Mouse (Mus musculus) urinary bladder, adult 2 months (tissue): Measurements from ENCODE around the gene Drc7. TPM values are rescaled to one million over a fixed set of nuclear protein-coding genes. Genes with fewer than 3 reads are reported as not detected.

Experiments
- DNase-seq: peaks from one replicate; pipeline ENCODE4 v3.0.0; 2022; ENCODE audit warnings: low spot score
- polyA plus RNA-seq: library from polyadenylated mRNA; depleted of rRNA; stranded (reverse); fragments of >200 nt; gene quantifications from 2 replicates; pipeline ENCODE4 v1.2.3, GENCODE M21; 2012

The Drc7 gene
- polyA plus RNA-seq, 1 experiment = not detected

DNA sequence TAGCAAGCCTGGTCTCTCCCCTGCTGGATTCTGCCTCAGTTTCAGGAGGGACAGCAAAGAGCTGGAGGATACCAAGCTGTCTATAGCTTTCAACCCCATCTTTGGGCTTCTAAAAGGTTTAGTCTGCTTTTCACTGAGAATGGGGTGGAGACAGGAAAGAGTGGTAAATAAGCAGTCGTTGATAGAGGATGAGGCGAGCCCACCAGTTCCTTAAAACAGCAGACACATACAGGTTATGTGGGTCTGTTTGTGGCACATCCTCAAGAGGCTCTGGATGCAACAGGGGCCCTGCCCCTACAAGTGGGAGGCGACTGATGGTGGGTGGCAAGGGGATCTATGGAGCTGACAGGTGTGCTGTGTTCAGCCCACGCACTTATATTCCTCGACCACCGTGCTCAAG is 3.8 kb downstream of the Drc7 start:
- no peak for DNase-seq

DNA sequence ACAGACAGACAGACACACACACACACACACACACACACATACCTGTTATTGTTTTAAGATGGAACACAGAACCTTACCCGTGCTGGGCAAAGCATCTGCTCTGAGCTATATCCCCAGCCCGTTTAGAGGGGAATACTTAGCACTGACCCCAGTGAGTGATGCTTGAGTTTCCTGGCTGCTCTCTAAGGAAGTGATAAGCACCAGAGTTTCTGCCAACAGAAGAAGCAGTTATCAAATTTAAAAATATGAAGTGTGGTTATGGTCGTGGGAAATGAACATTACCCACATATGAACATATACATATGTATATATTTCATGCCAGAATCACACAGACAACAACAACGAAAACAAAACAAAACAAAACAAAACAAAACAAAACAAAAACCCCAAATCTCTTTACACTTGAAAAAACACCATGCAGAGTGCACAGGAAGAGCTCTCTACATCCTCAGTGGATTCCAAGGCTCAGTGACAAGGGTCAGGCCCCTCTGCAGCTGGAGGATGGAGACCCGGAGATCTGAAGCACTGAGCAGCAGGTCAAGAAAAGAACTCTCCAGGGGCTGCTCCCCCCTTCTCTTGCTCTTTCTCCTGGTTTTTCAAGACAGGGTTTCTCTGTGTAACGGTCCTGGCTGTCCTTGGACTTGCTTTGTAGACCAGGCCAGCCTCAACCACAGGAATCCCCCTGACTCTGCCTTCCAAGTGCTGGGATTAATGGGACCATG is 5.1 kb downstream of the Drc7 start:
- DNase-seq = no peak

DNA sequence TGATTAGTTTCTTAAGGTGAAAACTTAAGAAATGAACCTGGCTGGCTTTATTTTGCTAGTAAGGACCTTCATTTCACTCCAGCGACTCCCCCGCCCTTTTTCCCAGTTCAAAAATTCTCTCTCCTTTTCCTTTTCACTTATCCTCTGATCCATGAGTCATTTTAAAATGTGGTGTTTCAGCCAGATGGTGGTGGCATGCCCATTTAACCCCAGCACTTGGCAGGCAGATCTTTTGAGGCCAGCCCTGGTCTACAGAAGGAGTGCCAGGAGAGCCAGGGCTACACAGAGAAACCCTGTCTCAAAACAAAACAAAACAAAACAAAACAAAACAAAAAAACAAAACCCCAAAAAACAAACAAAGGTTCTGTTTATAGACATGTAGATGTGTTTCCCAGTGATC is 9.6 kb downstream of the Drc7 start:
- no peak for DNase-seq

DNA sequence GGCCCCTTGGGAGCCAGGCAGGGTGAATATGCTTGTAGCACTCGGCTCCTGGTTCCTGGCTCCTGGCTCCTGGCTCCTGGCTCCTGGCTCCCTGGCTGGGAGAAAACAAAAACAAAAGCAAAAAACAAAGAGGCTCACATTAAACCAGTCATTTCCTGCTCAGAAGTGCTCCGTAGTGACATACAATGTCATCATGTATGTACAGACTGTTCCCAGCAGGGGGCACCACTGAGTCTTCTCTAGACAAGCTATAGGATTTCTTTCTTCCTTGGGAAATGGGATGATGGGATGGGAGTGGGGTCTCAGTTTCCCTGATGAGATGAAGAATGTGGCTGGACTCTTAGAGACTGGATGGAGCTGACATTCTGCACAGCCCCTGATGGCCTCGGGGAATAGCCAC is 12.7 kb downstream of the Drc7 start:
- DNase-seq = no peak

DNA sequence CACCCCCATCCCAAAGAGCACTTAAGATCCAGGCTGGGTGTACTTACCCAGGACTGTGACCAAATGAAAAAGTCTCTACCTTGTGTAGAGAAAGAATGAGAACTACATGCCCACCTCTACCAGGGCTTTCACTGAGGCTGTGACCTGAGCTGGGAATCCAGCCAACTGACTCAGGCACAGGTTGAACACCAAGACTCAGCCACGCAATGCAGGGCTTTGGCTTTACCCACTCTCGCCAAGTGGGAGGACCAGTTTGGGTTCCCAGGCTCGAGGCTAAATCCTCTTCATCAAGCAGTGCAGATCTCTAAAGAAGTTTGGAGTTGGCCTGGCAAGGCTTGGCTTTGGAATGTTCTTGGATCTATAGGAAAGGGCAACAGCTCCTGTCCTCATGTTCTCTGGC is 20.6 kb downstream of the Drc7 start:
- DNase-seq = no peak

DNA sequence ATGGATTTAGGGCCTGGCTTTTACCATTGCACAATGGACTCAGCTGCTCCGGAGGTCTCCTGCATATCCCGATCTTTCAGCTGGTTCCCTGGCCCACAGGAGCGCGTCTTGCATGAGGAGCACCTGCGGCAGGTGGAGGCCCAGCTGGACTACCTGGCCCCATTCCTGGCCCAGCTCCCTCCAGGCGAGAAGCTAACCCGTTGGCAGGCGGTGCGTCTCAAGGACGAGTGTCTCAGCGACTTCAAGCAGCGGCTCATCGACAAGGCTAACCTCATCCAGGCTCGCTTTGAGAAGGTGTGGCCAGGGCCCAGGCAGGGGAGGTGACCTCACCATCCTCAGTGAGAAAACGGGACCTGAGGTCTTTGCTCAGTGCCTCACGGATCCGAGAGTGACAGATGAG is 21.2 kb downstream of the Drc7 start:
- no peak for DNase-seq

DNA sequence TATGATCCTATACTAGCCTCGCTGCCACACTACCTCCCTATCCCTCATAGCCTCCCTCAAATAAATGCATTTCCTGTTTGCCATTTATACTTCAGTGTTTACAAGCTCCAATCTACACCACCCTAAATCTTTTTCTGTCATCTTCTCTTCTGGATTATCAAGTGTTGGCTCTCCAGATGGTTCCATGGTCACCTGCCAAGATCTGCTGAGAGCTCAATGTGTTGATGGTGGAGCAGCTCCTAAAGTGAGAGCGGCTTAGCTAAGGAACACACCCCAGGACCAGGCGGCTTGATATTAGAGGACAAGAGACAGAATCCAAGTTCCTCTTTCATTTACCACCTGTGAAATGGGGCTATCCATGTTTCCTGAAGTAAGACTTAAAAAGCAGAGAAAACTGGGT is 23.2 kb downstream of the Drc7 start:
- no peak for DNase-seq

DNA sequence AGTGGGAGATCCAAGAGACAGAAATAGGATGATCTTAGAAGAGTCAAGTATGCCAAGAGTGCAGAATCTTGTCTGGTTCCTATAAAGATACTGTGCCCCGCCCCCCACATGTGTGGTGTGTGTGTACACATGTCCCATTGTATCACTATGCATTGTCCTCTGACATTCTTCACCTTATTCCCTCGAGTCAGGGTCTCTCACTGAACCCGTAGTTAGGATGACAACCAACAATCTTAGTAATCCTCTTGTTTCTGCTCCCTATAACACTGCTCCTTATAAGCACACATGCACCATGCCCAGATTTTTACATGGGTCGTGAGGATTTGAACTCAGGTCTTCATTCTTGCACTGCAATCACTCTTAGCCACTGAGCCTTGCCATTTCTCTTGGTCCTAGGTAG is 24.4 kb downstream of the Drc7 start:
- no peak for DNase-seq

DNA sequence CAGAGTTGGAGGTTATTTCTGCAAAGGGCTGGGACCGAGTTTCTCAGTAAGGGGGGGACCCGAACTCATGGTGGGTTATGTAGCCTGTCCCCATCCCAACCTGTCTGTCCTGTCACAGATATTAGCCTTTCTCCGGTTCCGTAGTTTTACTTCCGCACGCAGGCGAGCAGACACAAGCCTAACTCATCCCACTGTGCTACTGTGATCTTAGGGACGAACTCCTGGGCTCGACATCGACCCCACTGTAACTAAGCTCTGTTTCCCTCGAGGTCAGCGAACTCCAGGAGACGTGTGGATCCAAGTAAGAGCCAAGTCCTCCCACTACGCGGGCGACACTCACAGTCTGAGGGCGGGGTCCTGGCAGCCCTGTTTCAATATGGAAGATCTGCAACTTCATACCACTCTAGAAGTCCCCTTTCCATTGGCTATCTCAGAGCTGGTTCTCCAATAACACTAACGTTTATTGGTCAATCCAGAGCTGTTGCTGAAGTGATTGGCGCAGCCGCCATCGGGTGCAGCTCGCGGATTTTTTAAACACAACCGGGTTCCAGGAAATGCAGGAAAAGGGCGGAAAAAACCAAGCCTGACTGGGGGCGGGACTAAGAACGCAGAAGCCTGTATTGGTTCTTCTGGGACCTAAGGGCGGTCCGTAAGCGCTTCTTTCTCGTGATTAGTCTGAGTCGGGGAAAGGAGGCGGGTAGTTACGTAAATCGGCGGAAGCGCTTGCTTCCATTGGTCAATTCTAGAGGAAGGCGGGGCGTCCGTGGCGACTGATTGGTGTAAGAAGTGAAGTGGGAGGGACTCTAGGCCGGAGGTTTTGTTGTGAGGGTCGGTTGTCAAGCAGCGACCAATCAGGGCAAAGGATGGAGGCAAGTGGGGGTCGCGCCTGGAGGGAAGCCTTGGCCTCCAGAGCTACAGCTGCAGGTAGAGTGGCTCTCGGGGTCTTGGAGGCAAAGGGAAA is 25.8 kb downstream of the Drc7 start, which contains the start of gene Katnb1:
Gene Katnb1 (plus strand): TSS at position 806 of the 961 bp plus-strand sequence.
- DNase-seq = peak; percentile 78

DNA sequence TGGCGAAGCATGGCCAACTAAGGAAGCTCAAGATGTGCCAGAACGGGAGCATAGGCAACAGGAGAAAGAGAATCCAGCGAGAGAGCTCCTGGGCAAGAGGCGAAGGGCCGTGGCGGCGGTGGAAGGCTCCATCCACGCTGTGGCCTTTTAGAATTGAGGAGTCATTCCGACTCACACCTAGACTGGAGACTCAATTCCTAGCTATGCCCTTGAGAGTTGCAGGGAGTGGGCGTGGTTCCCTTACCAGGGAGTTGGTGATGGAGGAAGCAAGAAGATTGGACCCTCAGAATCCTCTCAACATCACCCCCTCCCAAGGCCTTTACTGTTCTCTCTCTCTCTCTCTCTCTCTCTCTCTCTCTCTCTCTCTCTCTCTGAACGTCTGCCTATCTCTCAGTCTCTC is 26.7 kb downstream of the Drc7 start:
- DNase-seq = no peak

DNA sequence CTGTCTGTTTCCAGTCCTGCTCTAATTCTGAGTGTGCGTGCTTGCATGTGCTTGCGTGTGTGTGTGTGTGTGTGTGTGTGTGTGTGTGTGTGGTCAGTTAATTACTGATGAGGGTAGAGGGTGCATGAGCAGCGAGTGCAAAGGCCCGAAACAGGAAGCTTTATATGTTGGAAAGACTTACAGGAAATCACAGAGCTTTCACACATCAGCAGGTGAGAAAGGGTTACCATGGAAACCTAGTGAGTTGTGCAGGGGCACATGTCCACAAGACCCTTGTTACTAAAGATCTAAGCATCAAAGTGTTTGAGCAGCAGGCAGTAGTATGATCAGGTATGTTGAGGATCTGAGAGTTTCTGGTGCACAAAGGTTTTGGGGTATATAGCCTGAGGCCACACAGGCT is 29.4 kb downstream of the Drc7 start:
- no peak for DNase-seq

DNA sequence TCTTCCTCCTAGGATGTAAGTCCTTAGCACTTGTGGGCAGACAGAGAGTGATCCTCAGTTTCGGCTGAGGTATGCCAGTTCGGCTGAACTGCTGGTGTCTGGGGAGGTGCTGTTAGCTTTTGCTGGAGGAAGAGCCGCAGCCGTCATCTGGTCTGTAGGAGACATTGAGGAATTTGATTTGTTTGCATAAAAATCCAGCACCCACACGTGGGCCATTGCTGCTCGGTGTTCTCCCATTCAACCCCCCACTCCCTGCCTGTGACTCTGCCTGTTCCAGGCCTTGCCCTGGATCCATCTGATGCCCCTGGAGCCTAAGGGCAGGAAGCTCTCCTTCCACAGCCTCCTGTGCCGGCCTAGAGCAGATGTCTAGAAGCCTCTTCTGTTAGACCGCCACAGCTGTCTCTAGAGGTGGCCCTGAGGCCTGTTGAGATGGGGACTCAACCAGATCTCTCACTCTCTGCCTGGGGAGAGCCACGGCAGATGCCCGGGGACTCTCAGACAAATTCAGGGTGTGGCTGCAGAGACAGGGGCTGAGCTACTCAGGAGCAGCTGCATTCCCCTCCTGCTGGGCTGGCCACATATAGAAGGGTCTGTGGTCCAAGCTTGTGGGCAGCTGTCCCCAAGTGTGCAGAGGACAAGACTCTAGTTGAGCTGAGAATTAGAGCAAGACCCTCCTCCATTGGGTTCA is 30.0 kb downstream of the Drc7 start:
- no peak for DNase-seq

DNA sequence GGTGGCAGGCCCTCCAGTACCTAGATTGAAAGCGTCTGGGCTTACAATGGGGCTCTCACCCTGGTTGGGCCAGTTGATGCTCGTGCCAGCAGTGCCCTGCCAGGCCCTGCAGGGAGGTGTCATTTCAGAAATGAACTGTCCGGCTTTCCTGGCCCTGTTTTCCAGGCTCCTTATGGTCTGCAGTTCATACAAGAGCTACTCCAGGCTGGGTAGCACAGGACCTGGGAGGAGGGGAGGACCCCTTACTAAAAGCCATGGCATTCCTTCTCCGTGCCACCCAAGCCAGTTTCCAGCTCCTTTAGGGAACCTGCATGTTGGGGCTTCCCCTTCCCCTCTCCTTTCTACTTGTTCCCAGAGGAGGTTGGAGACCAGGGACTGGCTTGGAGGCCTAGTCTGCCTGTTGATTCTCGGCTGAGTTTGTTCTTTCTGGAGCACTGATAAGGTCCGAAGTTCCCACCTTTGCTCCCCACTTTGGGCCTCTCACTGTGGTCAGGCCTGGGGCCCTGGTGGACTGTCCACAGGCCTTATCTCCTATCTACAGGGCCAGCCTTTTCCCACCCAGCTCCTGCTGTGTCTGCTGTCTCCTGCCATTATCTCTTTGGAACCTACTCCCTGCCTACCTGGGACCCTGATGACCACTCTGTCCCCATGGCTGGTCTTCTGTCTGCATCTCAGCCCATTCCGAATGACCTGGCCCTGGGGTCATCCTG is 30.7 kb downstream of the Drc7 start:
- no peak for DNase-seq

DNA sequence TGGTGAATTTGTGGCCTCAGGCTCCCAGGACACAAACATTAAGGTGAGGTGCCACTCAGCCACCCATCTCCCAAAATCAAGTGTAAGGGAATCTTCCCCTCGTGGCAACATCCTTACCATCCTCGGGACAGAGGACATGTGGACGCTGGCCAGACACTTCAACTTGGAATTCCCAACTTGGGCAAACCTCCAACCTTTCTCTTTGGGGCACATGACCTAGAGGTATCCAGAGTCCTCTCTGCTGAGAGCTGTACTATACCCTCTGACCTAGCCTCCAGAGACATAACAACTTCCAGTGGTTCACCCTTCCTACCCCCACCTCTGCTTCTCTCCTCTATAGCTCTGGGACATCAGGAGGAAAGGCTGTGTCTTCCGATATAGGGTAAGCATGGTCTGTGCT is 38.7 kb downstream of the Drc7 start:
- no peak for DNase-seq

DNA sequence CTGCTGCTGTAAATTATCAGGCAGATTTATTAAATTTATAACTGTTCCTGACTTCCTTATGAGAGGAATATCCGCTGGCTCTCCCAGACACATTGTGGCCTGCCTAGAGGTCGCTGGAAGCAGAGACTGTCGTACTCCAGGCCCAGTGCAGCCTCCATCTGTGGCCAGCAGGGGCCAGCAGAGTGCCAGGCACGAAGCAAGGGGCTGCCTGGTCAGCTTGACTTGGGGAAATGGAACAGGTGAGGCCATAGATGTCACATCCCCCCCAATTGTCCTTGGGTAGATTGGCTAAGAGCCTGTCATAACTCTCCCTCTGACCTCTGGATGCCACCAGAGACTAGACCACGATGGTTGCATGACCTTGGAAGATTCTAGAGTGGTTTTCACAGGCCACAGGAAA is 44.1 kb downstream of the Drc7 start:
- no peak for DNase-seq

DNA sequence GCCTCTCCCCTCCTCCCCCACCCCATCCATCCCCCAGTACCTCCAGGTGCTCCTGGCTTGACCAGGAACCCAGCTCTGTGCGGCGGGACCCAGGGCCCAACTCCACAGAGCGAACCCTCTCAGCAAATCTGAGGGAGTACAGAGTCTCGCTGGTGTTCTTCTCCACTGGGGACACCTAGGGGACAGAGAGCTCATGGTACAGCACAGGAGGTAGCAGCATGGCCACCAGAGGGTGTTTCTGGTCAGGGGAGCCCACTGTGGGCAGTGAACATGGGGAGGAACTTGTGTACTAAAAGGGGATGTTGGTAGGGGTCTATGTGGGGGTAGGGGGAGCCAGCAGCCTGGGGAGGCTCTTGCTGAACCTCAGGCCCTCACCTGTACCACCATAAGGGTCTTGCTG is 47.1 kb downstream of the Drc7 start:
- DNase-seq = no peak

DNA sequence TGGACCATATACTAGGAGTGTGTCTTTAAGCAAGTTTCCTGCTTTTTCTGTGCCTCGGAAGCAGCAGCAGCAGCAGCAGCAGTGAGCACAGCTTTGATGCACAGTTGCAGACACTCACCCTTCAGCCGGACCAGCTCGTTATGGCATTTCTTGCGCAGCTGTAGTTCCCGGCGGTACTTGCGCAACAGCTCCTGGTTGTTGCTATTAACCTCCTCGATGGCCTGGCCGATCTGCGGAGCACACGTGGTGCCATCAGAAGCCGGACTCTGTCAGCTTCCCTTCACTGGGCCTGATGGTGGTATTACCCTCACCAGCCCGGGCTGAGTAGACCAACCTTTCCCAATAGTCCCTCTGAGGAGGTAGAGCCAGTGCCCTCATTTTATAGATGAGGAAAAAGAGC is 52.4 kb downstream of the Drc7 start:
- no peak for DNase-seq

DNA sequence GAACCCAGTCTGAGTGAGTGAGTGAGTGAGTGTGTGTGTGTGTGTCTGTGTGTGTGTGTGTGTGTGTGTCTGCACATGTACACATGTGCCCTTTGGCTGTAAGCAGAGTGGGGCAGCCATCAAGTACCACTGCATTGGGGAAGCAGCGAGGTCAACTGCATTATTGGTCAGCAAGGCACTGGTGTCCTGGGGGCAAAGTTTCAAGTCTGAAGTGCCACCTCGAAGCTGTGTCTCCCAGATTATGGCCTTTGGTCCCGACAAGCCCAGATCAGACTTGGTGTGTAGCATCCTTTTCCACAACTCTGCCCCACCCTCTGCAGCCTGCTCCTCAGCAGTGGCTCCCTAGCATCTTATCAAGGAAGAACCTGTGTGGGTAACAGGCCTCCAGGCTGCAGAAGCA is 57.7 kb downstream of the Drc7 start:
- DNase-seq = no peak

DNA sequence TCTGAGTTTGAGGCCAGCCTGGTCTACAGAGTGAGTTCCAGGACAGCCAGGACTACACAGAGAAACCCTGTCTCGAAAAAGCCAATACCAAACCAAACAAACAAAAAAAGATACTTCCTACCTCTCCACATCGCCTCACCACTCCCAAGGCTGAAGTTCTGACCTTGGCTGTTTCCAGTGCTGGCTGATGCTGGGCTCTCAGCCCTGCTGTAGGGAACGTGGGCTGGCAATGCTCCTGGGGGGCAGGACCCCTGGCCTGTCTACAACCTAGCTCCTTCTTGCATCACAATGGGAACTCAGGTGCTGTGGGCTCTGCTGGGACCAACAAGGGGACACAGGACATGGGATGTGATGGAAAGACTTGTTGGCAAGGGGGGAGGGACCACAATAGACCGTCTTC is 58.2 kb downstream of the Drc7 start:
- DNase-seq = no peak

DNA sequence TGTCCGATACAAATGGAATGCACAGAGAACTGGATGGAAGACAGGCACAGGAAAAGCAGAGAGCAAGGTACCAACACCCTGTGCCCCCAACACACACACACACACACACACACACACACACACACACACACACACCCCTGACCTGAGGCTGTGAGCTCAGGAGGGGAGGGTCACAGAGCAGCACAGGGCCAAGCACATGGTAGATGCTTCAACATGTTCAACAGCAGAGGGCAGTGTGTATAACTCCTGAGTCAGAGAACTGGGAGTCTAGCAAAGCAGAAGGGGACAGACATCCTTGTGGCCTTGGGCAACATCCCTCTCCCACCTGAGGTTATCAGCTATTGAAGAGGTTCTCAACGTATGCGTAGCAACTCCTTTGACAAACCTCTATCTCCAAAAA is 58.8 kb downstream of the Drc7 start:
- DNase-seq = no peak

DNA sequence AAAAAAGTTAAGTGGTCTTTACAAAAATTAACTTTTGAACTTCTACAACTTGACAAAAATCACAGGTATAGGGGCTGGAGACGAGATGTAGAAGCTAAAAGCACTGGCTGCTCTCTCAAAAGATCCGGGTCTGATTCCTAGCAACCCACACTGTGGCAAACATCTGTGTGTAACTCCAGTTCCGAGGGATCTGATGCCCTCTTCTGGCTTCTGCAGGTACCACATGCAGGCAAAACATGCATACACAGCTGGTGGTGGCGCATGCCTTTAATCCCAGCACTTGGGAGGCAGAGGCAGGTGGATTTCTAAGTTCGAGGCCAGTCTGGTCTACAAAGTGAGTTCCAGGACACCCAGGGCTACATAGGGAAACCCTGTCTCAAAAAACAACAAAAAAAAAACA is 68.6 kb downstream of the Drc7 start:
- DNase-seq = no peak

DNA sequence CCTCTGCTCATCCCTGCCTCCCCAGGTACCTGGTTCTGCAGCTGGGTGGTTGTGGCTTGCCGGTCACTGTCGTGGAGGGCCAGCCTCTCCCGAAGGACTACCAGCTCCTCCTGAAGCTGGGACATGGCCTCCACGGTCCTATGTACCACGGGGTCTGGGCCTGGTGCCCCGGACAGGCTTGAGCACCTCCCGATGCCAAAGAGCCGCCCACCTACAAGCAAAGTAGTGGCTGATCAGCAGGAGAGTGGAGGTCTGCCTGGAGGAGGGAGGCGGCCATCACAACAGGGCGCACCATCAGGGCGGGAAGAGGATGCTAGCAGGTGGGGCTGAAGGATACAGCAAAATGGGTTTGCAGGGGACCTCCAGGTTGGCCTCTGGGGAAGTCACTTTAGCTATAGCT is 71.6 kb downstream of the Drc7 start:
- no peak for DNase-seq
